ENCODE assay signal across 10 mouse cellular contexts in the genomic region with DNA sequence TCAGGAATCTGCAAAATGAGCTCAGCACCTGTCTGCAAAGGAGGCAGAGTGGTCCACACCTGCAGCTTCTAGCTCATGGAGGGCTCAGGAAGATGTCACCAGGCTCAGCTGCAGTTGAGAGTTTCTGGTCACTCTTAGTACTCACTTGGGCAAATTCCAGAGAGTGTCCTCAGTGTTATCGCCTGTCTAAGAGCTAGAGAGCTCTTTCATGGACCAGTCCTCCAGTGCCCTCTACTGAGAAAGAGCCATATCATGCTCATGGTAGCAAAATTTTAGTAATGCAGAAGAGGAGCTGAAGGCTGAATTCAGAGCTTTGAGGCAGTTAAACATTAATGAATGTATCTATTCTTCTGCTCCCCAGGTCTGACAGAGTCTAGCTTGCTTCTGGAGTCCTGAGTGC. TPM values are rescaled to one million over a fixed set of nuclear protein-coding genes. Genes with fewer than 3 reads are reported as not detected.
DNase-seq lines count a peak whose midpoint lies in the region; ATAC-seq and TF ChIP-seq lines count a peak whose summit lies in the region.
"Had no signal": no experiment of that assay in that cellular context is flagged by ENCODE, and none has a peak within 500 bp of the region (broad histone marks: within the 10 kb centered on the region; RNA-seq: fewer than 3 reads in every experiment).

No protein-coding gene starts in this region.

- no peak for TF ChIP-seq POLR2A in limb, embryonic 14.5 days (IDR thresholded peaks at IDR 0.05; ENCODE audit: borderline replicate concordance, extremely low read depth, insufficient read depth, insufficient read length)

- H3K27me3 ChIP-seq in limb, embryonic 14.5 days (ENCODE audit: control insufficient read depth, insufficient read depth, low read length), result no peaks in the 10 kb centered on the region
- H3K27me3 ChIP-seq in limb, embryonic 10.5 days (ENCODE audit: low read depth, poor library complexity, severe bottlenecking), result no peaks in the 10 kb centered on the region
- no peaks in the 10 kb centered on the region for H3K27me3 ChIP-seq in embryonic facial prominence, embryonic 14.5 days (replicated peaks; ENCODE audit: control insufficient read depth, insufficient read depth, low read length)
- H3K27me3 ChIP-seq in midbrain, embryonic 15.5 days (replicated peaks), result no peaks in the 10 kb centered on the region
- H3K27me3 ChIP-seq: embryonic facial prominence, embryonic 15.5 days; midbrain, embryonic 12.5 days had no signal

- H3K4me1 ChIP-seq in limb, embryonic 14.5 days (ENCODE audit: control insufficient read depth, insufficient read depth, low read length), result 0 out of 2 replicates have a peak, but pooled peaks cover 2% of the 10 kb centered on the region
- no peaks in the 10 kb centered on the region for H3K4me1 ChIP-seq in limb, embryonic 10.5 days
- H3K4me1 ChIP-seq in embryonic facial prominence, embryonic 14.5 days (ENCODE audit: control insufficient read depth, insufficient read depth, low read length), result peaks cover 5% of the 10 kb centered on the region; the same call in 1 of the 2 replicates
- H3K4me1 ChIP-seq in midbrain, embryonic 15.5 days, result no peaks in the 10 kb centered on the region
- H3K4me1 ChIP-seq: embryonic facial prominence, embryonic 15.5 days; midbrain, embryonic 12.5 days had no signal

- H3K27ac ChIP-seq in limb, embryonic 14.5 days (replicated peaks; ENCODE audit: low read depth, low read length), result no peak overlapping the region
- no peak overlapping the region for H3K27ac ChIP-seq in limb, embryonic 10.5 days
- H3K27ac ChIP-seq in embryonic facial prominence, embryonic 14.5 days (replicated peaks; ENCODE audit: low read depth, low read length), result no peak overlapping the region
- H3K27ac ChIP-seq in midbrain, embryonic 15.5 days, result no peak overlapping the region
- H3K27ac ChIP-seq: embryonic facial prominence, embryonic 15.5 days; midbrain, embryonic 12.5 days had no signal

- no peaks in the 10 kb centered on the region for H3K9me3 ChIP-seq in limb, embryonic 14.5 days (ENCODE audit: control insufficient read depth, low read length)
- no peaks in the 10 kb centered on the region for H3K9me3 ChIP-seq in limb, embryonic 10.5 days (replicated peaks)
- no peaks in the 10 kb centered on the region for H3K9me3 ChIP-seq in embryonic facial prominence, embryonic 14.5 days (ENCODE audit: control insufficient read depth, low read length)
- H3K9me3 ChIP-seq in midbrain, embryonic 15.5 days, result no peaks in the 10 kb centered on the region
- H3K9me3 ChIP-seq: embryonic facial prominence, embryonic 15.5 days; midbrain, embryonic 12.5 days had no signal

- ATAC-seq in limb, embryonic 14.5 days (ENCODE audit: low FRiP score, low read depth), result no peak
- ATAC-seq in embryonic facial prominence, embryonic 14.5 days (ENCODE audit: low read depth), result no peak
- ATAC-seq in midbrain, embryonic 15.5 days (replicated peaks), result no peak

- peak; percentile 25 for DNase-seq in gastrocnemius, adult 18-20 months (ENCODE audit: low spot score)
- no peak for DNase-seq in gastrocnemius, postnatal 4 days (ENCODE audit: low spot score in 2 of 2)
- DNase-seq in limb, embryonic 14.5 days (ENCODE audit: low spot score), result peak; percentile 22
- DNase-seq in limb, embryonic 10.5 days (ENCODE audit: low spot score), result no peak
- peak; percentile 39 for DNase-seq in embryonic facial prominence, embryonic 14.5 days (ENCODE audit: low spot score)
- peak; percentile 6 for DNase-seq in retina, adult 2 months (ENCODE audit: low read depth, low spot score)
- DNase-seq in c-Kit-positive CD71-positive TER-119-positive erythroid progenitor cells, embryonic 14.5 days (ENCODE audit: low spot score), result no peak

- H3K4me3 ChIP-seq in limb, embryonic 14.5 days (replicated peaks; ENCODE audit: low read length), result no peak overlapping the region
- no peak overlapping the region for H3K4me3 ChIP-seq in limb, embryonic 10.5 days
- no peak overlapping the region for H3K4me3 ChIP-seq in embryonic facial prominence, embryonic 14.5 days (ENCODE audit: low read depth, low read length)
- H3K4me3 ChIP-seq in midbrain, embryonic 15.5 days, result no peak overlapping the region
- H3K4me3 ChIP-seq: embryonic facial prominence, embryonic 15.5 days; midbrain, embryonic 12.5 days had no signal

- no peaks in the 10 kb centered on the region; the same call in 1 of the 2 replicates for H3K36me3 ChIP-seq in limb, embryonic 14.5 days (ENCODE audit: control insufficient read depth, insufficient read depth, low read length)
- H3K36me3 ChIP-seq in limb, embryonic 10.5 days, result no peaks in the 10 kb centered on the region; the same call in 1 of the 2 replicates
- no peaks in the 10 kb centered on the region for H3K36me3 ChIP-seq in embryonic facial prominence, embryonic 14.5 days (ENCODE audit: control insufficient read depth, insufficient read depth, low read length)
- no peaks in the 10 kb centered on the region for H3K36me3 ChIP-seq in midbrain, embryonic 15.5 days (replicated peaks)
- H3K36me3 ChIP-seq: embryonic facial prominence, embryonic 15.5 days; midbrain, embryonic 12.5 days had no signal

- no peak overlapping the region for H3K9ac ChIP-seq in limb, embryonic 14.5 days (ENCODE audit: low read depth, low read length, severe bottlenecking)
- no peak overlapping the region for H3K9ac ChIP-seq in embryonic facial prominence, embryonic 14.5 days (ENCODE audit: low read depth, low read length)
- no peak overlapping the region for H3K9ac ChIP-seq in midbrain, embryonic 15.5 days
- H3K9ac ChIP-seq: embryonic facial prominence, embryonic 15.5 days; midbrain, embryonic 12.5 days had no signal

- no peak overlapping the region for H3K4me2 ChIP-seq in limb, embryonic 14.5 days (replicated peaks; ENCODE audit: low read depth, low read length, severe bottlenecking)
- no peak overlapping the region for H3K4me2 ChIP-seq in embryonic facial prominence, embryonic 14.5 days (ENCODE audit: low read depth, low read length)
- H3K4me2 ChIP-seq in midbrain, embryonic 15.5 days, result no peak overlapping the region
- H3K4me2 ChIP-seq: embryonic facial prominence, embryonic 15.5 days; midbrain, embryonic 12.5 days had no signal

- WGBS in limb, embryonic 14.5 days, result 40% methylated on average over 1 of the region's 1 CpGs
- WGBS in limb, embryonic 10.5 days, result 23% methylated on average over 1 of the region's 1 CpGs
- WGBS in embryonic facial prominence, embryonic 14.5 days, result 41% methylated on average over 1 of the region's 1 CpGs
- WGBS in midbrain, embryonic 15.5 days, result 16% methylated on average over 1 of the region's 1 CpGs

RNA-seq across cellular contexts. Expression of a gene that starts 43.7 kb away (rescaled TPM):
- 10 to 100 TPM; 12.3 to 13.2 TPM for total RNA-seq in gastrocnemius, adult 18-20 months (2021)
- total RNA-seq in gastrocnemius, postnatal 4 days (2021), result 10 to 100 TPM; 27.1 to 33.1 TPM
- 16.3 and 19.7 TPM in 2 replicates for polyA plus RNA-seq in limb, embryonic 14.5 days (2012; rRNA removed)
- 19.9 and 25.9 TPM in 2 replicates for polyA plus RNA-seq in limb, embryonic 14.5 days (2014; fragmentation: Nextera tagmentation; extraction: Ambion mirVana)
- 12.6 and 15.1 TPM in 2 replicates for polyA plus RNA-seq in limb, embryonic 10.5 days (2016; fragmentation: Nextera tagmentation; extraction: Ambion mirVana)
- polyA plus RNA-seq in embryonic facial prominence, embryonic 14.5 days (2014; fragmentation: Nextera tagmentation; extraction: Ambion mirVana), result 17.4 and 19.0 TPM in 2 replicates
- 23.8 and 24.9 TPM in 2 replicates for polyA plus RNA-seq in midbrain, embryonic 15.5 days (2015; fragmentation: Nextera tagmentation; extraction: Ambion mirVana)

Comparison
In these comparisons a context has a peak if more than half of its experiments do, and no peak if none do; other contexts are left out.
1. DNase-seq: peak in gastrocnemius, adult 18-20 months (single experiment), limb, embryonic 14.5 days (single experiment), embryonic facial prominence, embryonic 14.5 days (single experiment) and retina, adult 2 months (single experiment); none in gastrocnemius, postnatal 4 days (0 of 2), limb, embryonic 10.5 days (single experiment) and c-Kit-positive CD71-positive TER-119-positive erythroid progenitor cells, embryonic 14.5 days (single experiment).